12 mouse cellular contexts compared by ENCODE assay signal in the genomic region with DNA sequence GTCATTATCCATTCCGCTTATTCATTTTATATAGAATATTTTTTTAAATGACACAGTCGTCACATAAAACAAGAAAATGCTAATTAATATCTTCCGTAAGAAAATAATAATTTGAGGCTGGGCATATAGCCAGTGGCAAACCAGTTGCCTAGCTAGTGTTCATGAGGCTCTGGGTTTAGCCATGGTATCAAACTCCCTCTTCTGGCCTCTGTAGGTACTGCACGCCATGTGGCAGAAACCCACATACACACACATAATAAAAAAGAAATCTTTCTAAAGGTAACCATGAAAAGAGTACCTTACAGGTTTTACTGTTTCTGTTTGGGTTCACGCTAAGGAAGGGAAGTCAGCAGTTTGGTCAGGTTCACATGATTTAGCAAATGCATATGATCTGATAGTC.
DNase-seq lines count a peak whose midpoint lies in the region; ATAC-seq and TF ChIP-seq lines count a peak whose summit lies in the region.
"Had no signal": no experiment of that assay in that cellular context is flagged by ENCODE, and none has a peak within 500 bp of the region (broad histone marks: within the 10 kb centered on the region; RNA-seq: fewer than 3 reads in every experiment).

No protein-coding gene starts in this region.

- no peaks in the 10 kb centered on the region for H3K4me1 ChIP-seq in liver, embryonic 14.5 days (replicated peaks; ENCODE audit: control insufficient read depth in 2 of 2, insufficient read depth in 2 of 2, low read length in 1 of 2)
- H3K4me1 ChIP-seq in liver, embryonic 11.5 days (replicated peaks; ENCODE audit: control insufficient read depth, insufficient read depth, low read length) = no peaks in the 10 kb centered on the region
- H3K4me1 ChIP-seq in limb, embryonic 11.5 days (ENCODE audit: control insufficient read depth, insufficient read depth, low read length) = no peaks in the 10 kb centered on the region
- H3K4me1 ChIP-seq: heart, embryonic 12.5 days; lung, embryonic 15.5 days; neural tube, embryonic 13.5 days had no signal

- no peaks in the 10 kb centered on the region; the same call in 1 of the 2 replicates for H3K9me3 ChIP-seq in liver, embryonic 14.5 days (ENCODE audit: control insufficient read depth, low read length)
- H3K9me3 ChIP-seq in liver, embryonic 11.5 days (ENCODE audit: control insufficient read depth, low read length) = no peaks in the 10 kb centered on the region
- no peaks in the 10 kb centered on the region; the same call in 1 of the 2 replicates for H3K9me3 ChIP-seq in limb, embryonic 11.5 days (ENCODE audit: control insufficient read depth, low read length)
- H3K9me3 ChIP-seq: lung, embryonic 15.5 days; neural tube, embryonic 13.5 days had no signal

- no peaks in the 10 kb centered on the region for H3K36me3 ChIP-seq in liver, embryonic 14.5 days (replicated peaks; ENCODE audit: control insufficient read depth, insufficient read depth, low read depth)
- no peaks in the 10 kb centered on the region for H3K36me3 ChIP-seq in liver, embryonic 11.5 days (ENCODE audit: control insufficient read depth, insufficient read depth, low read length)
- no peaks in the 10 kb centered on the region for H3K36me3 ChIP-seq in limb, embryonic 11.5 days (ENCODE audit: control insufficient read depth, insufficient read depth, low read length)
- H3K36me3 ChIP-seq: heart, embryonic 12.5 days; lung, embryonic 15.5 days; neural tube, embryonic 13.5 days had no signal

- H3K27ac ChIP-seq in liver, embryonic 14.5 days = no peak overlapping the region
- no peak overlapping the region for H3K27ac ChIP-seq in liver, embryonic 11.5 days (ENCODE audit: low read depth, low read length)
- no peak overlapping the region for H3K27ac ChIP-seq in limb, embryonic 11.5 days (replicated peaks; ENCODE audit: low read depth, low read length)
- H3K27ac ChIP-seq: lung, embryonic 15.5 days; neural tube, embryonic 13.5 days had no signal

- peak; percentile 35 to 47 for DNase-seq in cerebellum, postnatal 10 days
- no peak for DNase-seq in cerebellum, postnatal 36 days
- no peak for DNase-seq in liver, embryonic 14.5 days (ENCODE audit: low read depth in 3 of 3, low spot score in 3 of 3)
- DNase-seq in liver, embryonic 11.5 days (ENCODE audit: low spot score) = no peak
- DNase-seq in MEL-GATA-1-ER (ENCODE audit: extremely low read depth, low read depth) = peak; percentile 15
- DNase-seq in limb, embryonic 11.5 days (ENCODE audit: low spot score) = peak; percentile 53
- no peak for DNase-seq in kidney, adult 18-20 months
- DNase-seq: adrenal gland, postnatal 25 days had no signal

- peak; percentile 47 for TF ChIP-seq CTCF in liver, embryonic 14.5 days (IDR thresholded peaks at IDR 0.05; ENCODE audit: low read depth)

- H3K4me2 ChIP-seq in liver, embryonic 14.5 days (ENCODE audit: low read depth) = no peak overlapping the region
- H3K4me2 ChIP-seq in liver, embryonic 11.5 days = no peak overlapping the region
- H3K4me2 ChIP-seq in limb, embryonic 11.5 days (ENCODE audit: low read depth, severe bottlenecking) = no peak overlapping the region
- H3K4me2 ChIP-seq: heart, embryonic 12.5 days; lung, embryonic 15.5 days; neural tube, embryonic 13.5 days had no signal

- no peak overlapping the region for H3K4me3 ChIP-seq in liver, embryonic 14.5 days (ENCODE audit: insufficient read depth in 1 of 2, low read depth in 2 of 2, low read length in 2 of 2)
- H3K4me3 ChIP-seq in liver, embryonic 11.5 days (ENCODE audit: low read depth, low read length) = no peak overlapping the region
- H3K4me3 ChIP-seq in limb, embryonic 11.5 days (ENCODE audit: low read depth, low read length) = no peak overlapping the region
- H3K4me3 ChIP-seq: heart, embryonic 12.5 days; lung, embryonic 15.5 days; neural tube, embryonic 13.5 days had no signal

- 68% methylated on average over 5 of the region's 5 CpGs for WGBS in liver, embryonic 14.5 days (ENCODE audit: insufficient replicate concordance)
- 89% methylated on average over 5 of the region's 5 CpGs for WGBS in liver, embryonic 11.5 days
- WGBS in limb, embryonic 11.5 days = 93% methylated on average over 5 of the region's 5 CpGs

- no peak overlapping the region for H3K9ac ChIP-seq in liver, embryonic 14.5 days (replicated peaks)
- H3K9ac ChIP-seq in liver, embryonic 11.5 days (ENCODE audit: low read depth, low read length) = no peak overlapping the region
- no peak overlapping the region for H3K9ac ChIP-seq in limb, embryonic 11.5 days (ENCODE audit: low read length)
- H3K9ac ChIP-seq: heart, embryonic 12.5 days; lung, embryonic 15.5 days; neural tube, embryonic 13.5 days had no signal

- ATAC-seq in liver, embryonic 14.5 days (ENCODE audit: insufficient read depth) = no peak
- no peak for ATAC-seq in liver, embryonic 11.5 days (replicated peaks; ENCODE audit: low FRiP score)
- ATAC-seq in limb, embryonic 11.5 days (ENCODE audit: insufficient number of reproducible peaks, low FRiP score, low TSS enrichment, low read depth) = no peak
- no peak for ATAC-seq in megakaryocyte, adult 5-6 weeks (ENCODE audit: poor library complexity, severe bottlenecking)

- H3K27me3 ChIP-seq in liver, embryonic 14.5 days (ENCODE audit: control insufficient read depth, insufficient read depth, low read length) = no peaks in the 10 kb centered on the region
- H3K27me3 ChIP-seq in liver, embryonic 11.5 days (replicated peaks; ENCODE audit: control insufficient read depth, insufficient read depth, low read length) = no peaks in the 10 kb centered on the region
- H3K27me3 ChIP-seq in limb, embryonic 11.5 days (ENCODE audit: control insufficient read depth, insufficient read depth, low read length) = no peaks in the 10 kb centered on the region
- H3K27me3 ChIP-seq: heart, embryonic 12.5 days; lung, embryonic 15.5 days; neural tube, embryonic 13.5 days had no signal

- no peak for TF ChIP-seq EP300 in liver, embryonic 14.5 days (IDR thresholded peaks at IDR 0.05; ENCODE audit: low read depth)

Comparison
In these comparisons a context has a peak if more than half of its experiments do, and no peak if none do; other contexts are left out.
1. DNase-seq: peak in cerebellum, postnatal 10 days (2 of 2), MEL-GATA-1-ER (single experiment) and limb, embryonic 11.5 days (single experiment); none in cerebellum, postnatal 36 days (0 of 2), liver, embryonic 14.5 days (0 of 3), liver, embryonic 11.5 days (single experiment) and kidney, adult 18-20 months (single experiment).